Mouse (Mus musculus): Measurements from ENCODE around the gene H2al3. TPM values are rescaled to one million over a fixed set of nuclear protein-coding genes. Genes with fewer than 3 reads are reported as not detected.

The H2al3 gene
- total RNA-seq (2018; cell fraction: chromatin; rRNA removed): not detected
- total RNA-seq (2018; cell fraction: cytosol; rRNA removed): not detected
- not detected for total RNA-seq (2018; cell fraction: nucleus; rRNA removed)
- not detected in 3 replicates for polyA plus RNA-seq (2018)

GRCm38 (mm10) chrX:9849403-9849802, at the start of gene H2al3:
Gene H2al3 (plus strand): TSS chrX:9849703.
- 67% methylated on average over 1 of the region's 1 CpGs for WGBS (ENCODE audit: missing documents)
- H3K36me3 ChIP-seq (ENCODE audit: inconsistent target): no peaks in the 10 kb centered on the region
- no peak within 1 kb of the TSS for H3K4me3 ChIP-seq (ENCODE audit: inconsistent target)
- H3K27ac ChIP-seq: no peak within 1 kb of the TSS
- no peaks in the 10 kb centered on the region for H3K79me2 ChIP-seq (ENCODE audit: inconsistent target)

DNA sequence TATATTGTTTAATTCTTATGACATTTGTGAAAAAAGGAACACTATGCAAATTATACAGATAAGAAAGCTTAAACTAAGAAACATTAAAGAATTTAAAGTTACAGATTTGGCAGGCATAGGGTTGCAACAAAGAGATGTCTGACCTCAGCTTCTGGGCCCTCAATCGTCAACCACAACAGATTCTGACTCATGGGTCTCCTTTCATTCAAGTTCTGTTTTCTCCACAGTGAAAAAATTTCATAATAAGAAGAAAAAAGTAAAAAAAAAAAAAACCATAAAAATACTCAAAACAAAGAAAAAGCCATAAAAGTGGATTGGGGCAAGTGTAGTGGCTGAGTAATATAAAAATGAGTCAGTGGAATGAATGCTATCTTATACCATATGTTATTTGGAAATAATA, 39.4 kb upstream of the H2al3 start:
- WGBS (ENCODE audit: missing documents): 78% methylated on average over 1 of the region's 1 CpGs
- Histone ChIP-seq H3K36me3 (ENCODE audit: inconsistent target) (no peaks in the 10 kb centered on the region), H3K4me3 (ENCODE audit: inconsistent target) (no peak overlapping the region), H3K27ac (no peak overlapping the region), H3K79me2 (ENCODE audit: inconsistent target) (no peaks in the 10 kb centered on the region)

- no peak overlapping the region for H3K27ac ChIP-seq
- H3K4me3 ChIP-seq (ENCODE audit: inconsistent target): no peak overlapping the region
- no peaks in the 10 kb centered on the region for H3K79me2 ChIP-seq (ENCODE audit: inconsistent target)
- no peaks in the 10 kb centered on the region for H3K36me3 ChIP-seq (ENCODE audit: inconsistent target)
Observed at GRCm38 (mm10) chrX:9812469-9812868, 37.0 kb upstream of the H2al3 start.

- 97% methylated on average over 2 of the region's 2 CpGs for WGBS (ENCODE audit: missing documents)
- H3K4me3 ChIP-seq (ENCODE audit: inconsistent target): no peak overlapping the region
- no peak overlapping the region for H3K27ac ChIP-seq
- H3K79me2 ChIP-seq (ENCODE audit: inconsistent target): no peaks in the 10 kb centered on the region
- H3K36me3 ChIP-seq (ENCODE audit: inconsistent target): no peaks in the 10 kb centered on the region
Observed at GRCm38 (mm10) chrX:9834779-9835178, 14.7 kb upstream of the H2al3 start.

DNA sequence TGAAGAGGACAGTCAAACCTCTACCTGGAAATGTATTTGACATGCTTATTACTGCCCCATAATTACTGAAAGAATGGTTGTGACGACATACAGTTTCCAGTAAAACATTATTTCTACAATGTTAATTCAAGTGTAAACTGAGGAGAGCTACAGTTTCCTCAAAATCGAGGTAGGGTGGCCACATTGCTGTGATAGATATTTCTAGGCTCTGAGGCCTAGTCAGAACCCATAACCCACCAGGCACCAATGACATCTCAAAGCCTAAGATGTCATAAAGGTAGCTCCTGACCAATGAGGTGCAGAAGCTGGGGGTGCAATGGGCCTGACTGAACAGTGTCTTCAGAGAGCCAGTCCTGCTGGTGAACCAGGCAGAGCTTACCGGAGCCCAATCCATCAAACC, 2.9 kb upstream of the H2al3 start, which contains the start of gene Hypm:
Hypm (plus strand) TSS at position 301 of the 400 bp plus-strand sequence.
- H3K36me3 ChIP-seq (ENCODE audit: inconsistent target): no peaks in the 10 kb centered on the region
- H3K79me2 ChIP-seq (ENCODE audit: inconsistent target): no peaks in the 10 kb centered on the region
- H3K27ac ChIP-seq: no peak within 1 kb of the TSS
- 72% methylated on average over 3 of the region's 3 CpGs for WGBS (ENCODE audit: missing documents)
- no peak within 1 kb of the TSS for H3K4me3 ChIP-seq (ENCODE audit: inconsistent target)

GRCm38 (mm10) chrX:9861859-9862258, 12.4 kb downstream of the H2al3 start:
- 92% methylated on average over 2 of the region's 2 CpGs for WGBS (ENCODE audit: missing documents)
- Histone ChIP-seq H3K79me2 (ENCODE audit: inconsistent target) (no peaks in the 10 kb centered on the region), H3K4me3 (ENCODE audit: inconsistent target) (no peak overlapping the region), H3K27ac (no peak overlapping the region), H3K36me3 (ENCODE audit: inconsistent target) (no peaks in the 10 kb centered on the region)

DNA sequence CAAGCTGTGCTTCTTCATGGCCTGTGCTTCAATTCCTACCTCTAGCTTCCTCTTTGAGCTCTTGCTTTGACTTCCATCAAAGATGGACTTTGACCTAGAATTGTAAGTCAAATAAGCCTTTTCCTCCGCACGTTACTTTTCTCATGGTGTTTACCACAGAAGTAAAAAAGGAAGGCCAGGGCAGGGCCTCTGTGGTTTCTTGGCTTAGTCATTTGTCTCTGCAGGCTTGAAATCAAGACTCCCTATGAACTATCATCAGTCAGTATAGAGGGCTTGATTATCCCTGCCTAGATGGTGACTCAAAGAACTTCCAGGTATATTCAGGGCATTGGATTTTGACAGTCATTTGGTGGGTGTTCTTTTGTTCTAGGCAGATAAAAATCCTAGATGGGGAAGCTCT, 26.0 kb downstream of the H2al3 start:
- Histone ChIP-seq H3K4me3 (ENCODE audit: inconsistent target) (no peak overlapping the region), H3K79me2 (ENCODE audit: inconsistent target) (no peaks in the 10 kb centered on the region), H3K36me3 (ENCODE audit: inconsistent target) (no peaks in the 10 kb centered on the region), H3K27ac (no peak overlapping the region)
- WGBS (ENCODE audit: missing documents): 67% methylated on average over 2 of the region's 2 CpGs

DNA sequence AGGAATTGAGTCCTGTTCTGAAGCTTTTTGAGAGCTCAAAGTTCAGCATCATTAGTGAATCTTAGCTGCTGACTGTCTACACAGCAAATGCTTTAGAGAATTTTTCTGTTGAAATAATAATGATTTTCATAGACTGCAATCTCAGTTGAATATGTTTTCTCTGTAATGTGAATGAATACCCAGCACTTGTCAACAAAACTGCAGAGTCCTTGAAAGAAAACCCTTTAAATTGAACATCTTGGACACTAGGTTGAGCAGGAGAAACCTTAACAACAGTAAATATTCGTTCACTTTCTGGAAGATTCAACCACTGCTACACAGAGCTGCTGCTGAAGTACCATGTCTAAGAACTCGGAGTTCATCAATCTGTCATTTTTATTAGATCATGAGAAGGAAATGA, 35.8 kb downstream of the H2al3 start, which contains the start of gene Sytl5:
Sytl5 (plus strand) TSS at position 301 of the 400 bp plus-strand sequence.
- H3K4me3 ChIP-seq (ENCODE audit: inconsistent target): no peak within 1 kb of the TSS
- H3K79me2 ChIP-seq (ENCODE audit: inconsistent target): no peaks in the 10 kb centered on the region
- no peaks in the 10 kb centered on the region for H3K36me3 ChIP-seq (ENCODE audit: inconsistent target)
- WGBS (ENCODE audit: missing documents): 75% methylated on average over 2 of the region's 2 CpGs
- H3K27ac ChIP-seq: no peak within 1 kb of the TSS

Other genes with a start within 250 kb of the H2al3 start
- gene Dynlt3, start 186.7 kb upstream of the H2al3 start, polyA plus RNA-seq (2018): 82.2 to 217 TPM (median 94.0 TPM) in 3 replicates
- gene Hypm, start 2.8 kb upstream of the H2al3 start, polyA plus RNA-seq (2018): not detected in 3 replicates
- gene Sytl5, start 35.9 kb downstream of the H2al3 start, polyA plus RNA-seq (2018): not detected in 3 replicates